Mouse (Mus musculus) cortical plate, adult 2 months (tissue): ENCODE results near the gene Amz2.

Source experiments
- CTCF ChIP-seq: fragments of 200-500 bp; IDR thresholded peaks from 2 replicates; pipeline ENCODE4 v1.5.1; 2011; ENCODE audit warnings: mild to moderate bottlenecking, control low read depth, low read length; ENCODE audit not compliant: insufficient read depth; ENCODE audit errors: extremely low read depth
- POLR2A ChIP-seq: fragments of 200-500 bp; IDR thresholded peaks from 2 replicates; pipeline ENCODE4 v1.6.1; 2011; ENCODE audit warnings: mild to moderate bottlenecking, low read length, control low read depth; ENCODE audit not compliant: insufficient read depth; ENCODE audit errors: extremely low read depth

- TF ChIP-seq CTCF: no peak
- no peak for TF ChIP-seq POLR2A
Measured at GRCm38 (mm10) chr11:109458165-109458564, 32.4 kb downstream of the Amz2 start.
